Mouse (Mus musculus): ENCODE results near the gene Lin52. TPM values are rescaled to one million over a fixed set of nuclear protein-coding genes. Genes with fewer than 3 reads are reported as not detected.

The Lin52 gene
- polyA plus RNA-seq, 1 experiment = 3.6 TPM

DNA sequence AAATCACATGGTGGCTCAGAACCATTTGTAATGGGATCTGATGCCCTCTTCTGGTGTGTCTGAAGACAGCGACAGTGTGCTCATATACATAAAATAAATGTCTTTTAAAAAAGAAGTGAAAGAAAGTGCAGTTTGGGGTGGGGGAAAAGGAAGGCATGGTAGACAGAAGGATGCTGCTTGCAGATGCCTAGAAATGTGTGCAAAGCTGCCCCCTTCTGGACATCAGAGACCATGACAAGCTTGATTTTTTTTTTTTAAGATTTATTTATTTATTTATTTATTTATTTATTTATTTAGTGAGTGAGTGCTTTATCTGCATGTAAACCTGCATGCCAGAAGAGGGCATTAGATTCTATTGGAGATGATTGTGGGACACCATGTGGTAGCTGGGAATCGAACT is 130.1 kb downstream of the Lin52 start:
- Histone ChIP-seq H3K36me3 (ENCODE audit: control insufficient read depth, insufficient read depth) (no peaks in the 10 kb centered on the region), H3K4me2 (ENCODE audit: low read depth) (no peak overlapping the region), H3K27me3 (ENCODE audit: control insufficient read depth, insufficient read depth, insufficient read length) (peaks cover 19% of the 10 kb centered on the region), H3K4me3 (no peak overlapping the region), H3ac (ENCODE audit: control insufficient read depth, insufficient read length) (no peak overlapping the region), H3K79me2 (ENCODE audit: control insufficient read depth, insufficient read depth) (no peaks in the 10 kb centered on the region)
- no peak for TF ChIP-seq E2F4 (IDR thresholded peaks at IDR 0.05; ENCODE audit: insufficient read depth)
- no peak for TF ChIP-seq SRF (IDR thresholded peaks at IDR 0.05; ENCODE audit: control insufficient read depth, insufficient read length, low read depth)
- no peak for TF ChIP-seq POLR2AphosphoS2 (IDR thresholded peaks at IDR 0.05; ENCODE audit: insufficient read length, low read depth)
- TF ChIP-seq MYOD1 (IDR thresholded peaks at IDR 0.05; ENCODE audit: control insufficient read depth in 1 of 3, insufficient read length in 2 of 3, low read depth in 2 of 3) = no peak
- TF ChIP-seq REST (IDR thresholded peaks at IDR 0.05; ENCODE audit: insufficient read depth, insufficient read length) = no peak
- no peak for TF ChIP-seq USF1 (IDR thresholded peaks at IDR 0.05; ENCODE audit: low read depth)
- TF ChIP-seq POLR2A (IDR thresholded peaks at IDR 0.05; ENCODE audit: insufficient read length, low read depth) = no peak
- TF ChIP-seq CEBPB (IDR thresholded peaks at IDR 0.05; ENCODE audit: insufficient read depth, poor library complexity, severe bottlenecking) = no peak
- TF ChIP-seq MYOG (IDR thresholded peaks at IDR 0.05; ENCODE audit: control insufficient read depth in 1 of 3, insufficient read depth in 1 of 3, insufficient read length in 2 of 3, low read depth in 2 of 3) = no peak
- no peak for TF ChIP-seq MAX (IDR thresholded peaks at IDR 0.05; ENCODE audit: low read depth)
- no peak for TF ChIP-seq TCF3 (IDR thresholded peaks at IDR 0.05; ENCODE audit: insufficient read length, low read depth)
- TF ChIP-seq TCF12 (IDR thresholded peaks at IDR 0.05; ENCODE audit: insufficient read depth, poor library complexity, severe bottlenecking) = no peak

DNA sequence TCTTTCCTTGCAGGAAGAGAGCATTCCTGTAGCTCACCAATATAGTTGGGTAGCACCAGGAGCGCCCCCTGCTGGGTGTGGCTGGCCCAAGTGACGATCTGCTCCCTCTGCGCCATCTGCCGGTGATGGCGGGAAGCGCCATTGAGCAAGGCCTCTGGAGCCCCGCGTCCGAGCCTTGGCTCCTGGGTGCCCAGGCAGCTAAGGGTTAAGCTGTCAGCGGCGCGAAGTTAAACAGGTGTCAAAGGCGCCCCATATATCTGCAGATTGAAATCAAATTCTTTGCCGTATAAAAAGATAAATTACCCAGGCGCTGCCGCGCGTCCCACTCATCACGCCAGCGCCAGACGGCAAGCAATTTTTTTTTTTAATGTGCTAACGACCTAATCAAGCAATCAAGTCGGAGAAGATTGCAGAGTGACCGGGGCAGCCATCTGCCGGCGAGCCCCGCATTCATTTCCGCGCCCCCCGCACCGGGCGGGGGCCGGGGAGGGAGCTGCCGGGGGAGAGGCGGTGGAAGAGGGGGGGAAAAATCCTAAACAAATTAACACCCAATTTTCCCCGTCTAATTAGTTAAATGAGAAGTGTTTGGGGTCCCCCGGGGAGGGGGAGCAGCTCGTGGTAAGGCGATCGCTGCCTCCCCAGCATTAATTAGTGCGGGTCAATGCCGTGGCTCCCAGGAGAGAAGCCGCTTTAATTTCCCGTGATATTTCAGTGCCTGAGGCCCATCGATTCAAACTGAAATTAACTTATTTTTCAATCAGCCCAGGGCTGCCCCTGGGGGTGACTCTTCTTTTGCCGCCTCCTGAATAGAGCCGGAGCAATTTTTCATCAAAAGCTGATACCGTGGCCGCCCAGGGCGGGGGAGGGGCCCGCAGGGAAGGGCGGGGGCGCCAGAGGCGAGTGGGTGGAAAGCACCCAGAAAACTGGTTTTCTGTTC is 138.9 kb downstream of the Lin52 start:
- Histone ChIP-seq H3K4me2 (ENCODE audit: low read depth) (peak overlapping the region; percentile 98), H3K79me2 (ENCODE audit: control insufficient read depth, insufficient read depth) (no peaks in the 10 kb centered on the region), H3K27me3 (ENCODE audit: control insufficient read depth, insufficient read depth, insufficient read length) (peaks cover 18% of the 10 kb centered on the region), H3ac (ENCODE audit: control insufficient read depth, insufficient read length) (no peak overlapping the region), H3K4me3 (peak overlapping the region; percentile 23), H3K36me3 (ENCODE audit: control insufficient read depth, insufficient read depth) (no peaks in the 10 kb centered on the region)
- TF ChIP-seq POLR2AphosphoS2 (IDR thresholded peaks at IDR 0.05; ENCODE audit: insufficient read length, low read depth) (no peak), MYOG (IDR thresholded peaks at IDR 0.05; ENCODE audit: control insufficient read depth in 1 of 3, insufficient read depth in 1 of 3, insufficient read length in 2 of 3, low read depth in 2 of 3) (peak in 1 of 3 experiments; percentile 25)

Other genes starting within 250 kb of the Lin52 start
- gene Elmsan1, start 232.5 kb upstream of the Lin52 start, polyA plus RNA-seq (2012; fragmentation: generic; extraction: Trizol) = 13.7 TPM
- 40.4 TPM for gene Ptgr2, start 166.2 kb upstream of the Lin52 start, polyA plus RNA-seq (2012; fragmentation: generic; extraction: Trizol)
- gene Zfp410, start 134.6 kb upstream of the Lin52 start, polyA plus RNA-seq (2012; fragmentation: generic; extraction: Trizol) = 18.7 TPM
- gene Coq6, start 89.8 kb upstream of the Lin52 start, polyA plus RNA-seq (2012; fragmentation: generic; extraction: Trizol) = 34.3 TPM
- 0.92 TPM for gene Fam161b, start 89.6 kb upstream of the Lin52 start, polyA plus RNA-seq (2012; fragmentation: generic; extraction: Trizol)
- gene Entpd5, start 42.4 kb upstream of the Lin52 start, polyA plus RNA-seq (2012; fragmentation: generic; extraction: Trizol) = 6.3 TPM
- gene Bbof1, start 42.4 kb upstream of the Lin52 start, polyA plus RNA-seq (2012; fragmentation: generic; extraction: Trizol) = 0.38 TPM
- gene Rnf113a2, start 34.2 kb upstream of the Lin52 start, polyA plus RNA-seq (2012; fragmentation: generic; extraction: Trizol) = 3.8 TPM
- gene Aldh6a1, start 418 bp upstream of the Lin52 start, polyA plus RNA-seq (2012; fragmentation: generic; extraction: Trizol) = 2.6 TPM
- not detected for gene Vsx2, start 118.3 kb downstream of the Lin52 start, polyA plus RNA-seq (2012; fragmentation: generic; extraction: Trizol)
- gene Abcd4, start 166.0 kb downstream of the Lin52 start, polyA plus RNA-seq (2012; fragmentation: generic; extraction: Trizol) = 16.4 TPM
- gene Vrtn, start 189.6 kb downstream of the Lin52 start, polyA plus RNA-seq (2012; fragmentation: generic; extraction: Trizol) = not detected
- gene Syndig1l, start 247.4 kb downstream of the Lin52 start, polyA plus RNA-seq (2012; fragmentation: generic; extraction: Trizol) = not detected

Data from myocyte (in vitro differentiated cells).